Mouse (Mus musculus): ENCODE results near the gene Drd1. TPM values are rescaled to one million over a fixed set of nuclear protein-coding genes. Genes with fewer than 3 reads are reported as not detected.

Drd1 gene
- polyA plus RNA-seq, 1 experiment: 16.2 TPM

DNA sequence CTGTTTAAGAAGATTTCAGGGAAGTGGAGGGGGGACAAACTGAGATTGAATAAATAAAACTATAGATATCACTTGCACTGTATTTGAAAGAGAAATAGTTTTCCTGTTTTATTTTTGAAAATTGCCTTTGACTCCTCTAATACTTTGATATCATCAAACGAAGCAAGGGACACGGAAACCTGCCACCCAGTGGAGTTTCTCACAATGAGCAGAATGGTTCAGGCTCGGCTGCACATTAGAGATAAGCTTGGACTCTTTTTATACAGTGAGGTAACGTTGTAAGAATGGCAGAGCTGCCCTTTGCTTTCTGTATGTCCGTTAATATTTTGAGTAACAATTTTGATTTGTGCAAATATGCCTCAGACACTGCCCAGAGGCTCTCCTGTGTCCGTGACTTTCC lies 36.2 kb upstream of the Drd1 start:
- H3K4me1 ChIP-seq (ENCODE audit: control insufficient read depth, insufficient read depth, low read length): peaks cover 2% of the 10 kb centered on the region; the same call in 1 of the 2 replicates

DNA sequence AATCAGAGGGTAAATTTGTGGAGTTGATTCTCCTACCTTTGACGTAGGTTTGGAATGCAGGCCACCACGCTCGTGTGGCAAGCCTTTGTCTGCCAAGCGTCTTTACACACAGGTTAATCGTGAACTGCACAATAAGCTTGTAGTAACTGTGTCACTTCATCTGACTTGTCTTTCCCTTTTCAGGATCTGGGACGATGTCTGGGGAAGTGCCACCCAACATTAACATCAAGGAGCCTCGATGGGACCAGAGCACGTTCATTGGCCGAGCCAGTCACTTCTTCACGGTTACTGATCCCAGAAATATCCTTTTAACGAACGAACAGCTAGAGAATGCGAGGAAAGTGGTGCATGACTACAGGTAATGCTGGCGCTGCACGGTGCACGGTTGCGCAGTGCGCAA lies 29.8 kb upstream of the Drd1 start:
- Histone ChIP-seq H3K27ac (ENCODE audit: insufficient read depth, low read length) (no peak overlapping the region), H3K4me1 (ENCODE audit: control insufficient read depth, insufficient read depth, low read length) (no peaks in the 10 kb centered on the region), H3K4me3 (ENCODE audit: insufficient read depth, low read length) (no peak overlapping the region)
- TF ChIP-seq POLR2A (IDR thresholded peaks at IDR 0.05; ENCODE audit: extremely low read depth, insufficient read depth, low read length): no peak
- no peak for TF ChIP-seq CTCF (IDR thresholded peaks at IDR 0.05; ENCODE audit: extremely low read depth, insufficient read depth, low read length)

More for the DNA sequence above, 36.2 kb upstream of the Drd1 start:
- no peak overlapping the region for H3K4me3 ChIP-seq (ENCODE audit: insufficient read depth, low read length)
- H3K27ac ChIP-seq (ENCODE audit: insufficient read depth, low read length): no peak overlapping the region
- TF ChIP-seq CTCF (IDR thresholded peaks at IDR 0.05; ENCODE audit: extremely low read depth, insufficient read depth, low read length): no peak
- TF ChIP-seq POLR2A (IDR thresholded peaks at IDR 0.05; ENCODE audit: extremely low read depth, insufficient read depth, low read length): no peak

DNA sequence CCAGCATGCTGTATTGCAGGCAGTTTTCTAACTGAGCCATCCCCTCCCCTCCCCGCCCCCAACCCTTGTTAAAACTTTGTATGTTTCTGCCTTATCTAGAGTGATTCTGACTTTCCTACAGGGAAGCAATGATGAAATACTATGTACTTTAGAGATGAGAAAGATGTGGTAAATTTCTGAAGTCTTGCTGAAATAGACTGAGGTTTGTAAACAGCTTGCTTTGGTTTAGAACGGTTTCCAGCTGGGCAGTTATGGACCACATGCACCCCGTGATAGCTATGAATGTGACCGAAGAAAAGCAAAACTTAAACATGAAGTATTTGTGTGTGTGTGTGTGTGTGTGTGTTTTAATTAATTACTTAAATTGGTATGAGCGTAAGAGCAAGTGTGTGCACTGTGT lies 29.3 kb upstream of the Drd1 start:
- H3K4me3 ChIP-seq (ENCODE audit: insufficient read depth, low read length): no peak overlapping the region
- TF ChIP-seq POLR2A (IDR thresholded peaks at IDR 0.05; ENCODE audit: extremely low read depth, insufficient read depth, low read length): no peak
- TF ChIP-seq CTCF (IDR thresholded peaks at IDR 0.05; ENCODE audit: extremely low read depth, insufficient read depth, low read length): no peak
- H3K4me1 ChIP-seq (ENCODE audit: control insufficient read depth, insufficient read depth, low read length): no peaks in the 10 kb centered on the region
- no peak overlapping the region for H3K27ac ChIP-seq (ENCODE audit: insufficient read depth, low read length)

DNA sequence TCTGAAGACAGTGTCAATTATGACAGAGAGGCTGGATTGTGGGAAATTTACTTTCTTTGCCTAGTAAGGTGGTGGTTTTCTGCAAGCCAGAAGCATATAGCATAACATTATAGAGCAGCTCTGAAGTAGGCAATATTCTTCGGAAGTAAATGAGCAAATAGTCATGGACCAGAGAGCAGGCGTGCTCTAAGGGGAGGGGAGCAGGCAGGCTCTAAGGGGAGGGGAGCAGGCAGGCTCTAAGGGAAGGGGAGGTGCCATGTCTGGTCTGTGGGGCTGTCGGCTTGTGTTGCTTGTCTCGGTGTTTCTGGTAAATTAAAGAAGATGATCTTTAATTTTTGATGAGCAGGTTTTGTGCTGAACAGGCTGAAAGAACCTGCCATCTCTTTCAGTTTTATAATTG lies 28.7 kb upstream of the Drd1 start:
- Histone ChIP-seq H3K4me1 (ENCODE audit: control insufficient read depth, insufficient read depth, low read length) (peaks cover 2% of the 10 kb centered on the region; the same call in 1 of the 2 replicates), H3K4me3 (ENCODE audit: insufficient read depth, low read length) (no peak overlapping the region), H3K27ac (ENCODE audit: insufficient read depth, low read length) (no peak overlapping the region)
- TF ChIP-seq CTCF (IDR thresholded peaks at IDR 0.05; ENCODE audit: extremely low read depth, insufficient read depth, low read length): no peak
- TF ChIP-seq POLR2A (IDR thresholded peaks at IDR 0.05; ENCODE audit: extremely low read depth, insufficient read depth, low read length): no peak

DNA sequence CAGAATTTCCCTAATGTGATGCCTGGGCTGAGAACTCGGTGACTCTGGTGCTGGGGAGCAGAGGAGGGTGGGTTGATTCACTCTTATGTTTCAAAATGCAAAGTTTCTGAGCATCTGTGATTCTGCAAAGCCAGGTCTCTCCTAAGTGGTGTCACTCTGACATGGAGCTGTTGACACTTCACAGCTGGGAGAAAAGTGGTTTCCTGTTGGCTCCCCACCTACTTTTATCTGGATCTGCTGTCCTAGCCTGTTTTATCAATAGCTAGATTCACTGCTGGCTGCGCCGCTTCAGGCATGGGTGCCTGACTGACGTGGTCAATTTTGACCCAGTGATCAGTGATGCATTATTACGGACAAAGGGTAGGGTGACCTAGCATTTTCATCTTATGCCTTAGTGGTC lies 27.4 kb upstream of the Drd1 start:
- Histone ChIP-seq H3K4me1 (ENCODE audit: control insufficient read depth, insufficient read depth, low read length) (peaks cover 2% of the 10 kb centered on the region; the same call in 1 of the 2 replicates), H3K4me3 (ENCODE audit: insufficient read depth, low read length) (no peak overlapping the region), H3K27ac (ENCODE audit: insufficient read depth, low read length) (no peak overlapping the region)
- TF ChIP-seq CTCF (IDR thresholded peaks at IDR 0.05; ENCODE audit: extremely low read depth, insufficient read depth, low read length): no peak
- TF ChIP-seq POLR2A (IDR thresholded peaks at IDR 0.05; ENCODE audit: extremely low read depth, insufficient read depth, low read length): no peak

DNA sequence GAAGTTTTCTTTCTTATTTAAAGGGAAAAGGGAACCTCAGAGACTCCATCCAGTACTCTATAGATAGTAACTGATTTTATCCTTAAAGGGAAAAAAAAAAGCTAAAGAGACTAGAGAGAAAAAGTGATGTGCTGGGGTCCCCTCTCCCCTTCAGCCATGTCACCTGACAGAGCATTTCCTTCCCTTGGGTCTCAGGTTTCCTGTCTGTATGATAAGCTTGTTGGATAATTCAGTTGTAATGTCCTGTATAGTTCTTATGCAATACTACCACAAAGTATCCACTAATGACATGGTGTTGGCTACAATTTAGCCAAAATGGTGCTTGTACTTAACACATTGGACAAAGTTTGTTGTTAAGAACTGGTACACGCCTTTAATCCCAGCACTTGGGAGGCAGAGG lies 25.3 kb upstream of the Drd1 start:
- Histone ChIP-seq H3K4me1 (ENCODE audit: control insufficient read depth, insufficient read depth, low read length) (peaks cover 3% of the 10 kb centered on the region; the same call in 1 of the 2 replicates), H3K4me3 (ENCODE audit: insufficient read depth, low read length) (no peak overlapping the region), H3K27ac (ENCODE audit: insufficient read depth, low read length) (no peak overlapping the region)
- TF ChIP-seq CTCF (IDR thresholded peaks at IDR 0.05; ENCODE audit: extremely low read depth, insufficient read depth, low read length) (no peak), POLR2A (IDR thresholded peaks at IDR 0.05; ENCODE audit: extremely low read depth, insufficient read depth, low read length) (no peak)

DNA sequence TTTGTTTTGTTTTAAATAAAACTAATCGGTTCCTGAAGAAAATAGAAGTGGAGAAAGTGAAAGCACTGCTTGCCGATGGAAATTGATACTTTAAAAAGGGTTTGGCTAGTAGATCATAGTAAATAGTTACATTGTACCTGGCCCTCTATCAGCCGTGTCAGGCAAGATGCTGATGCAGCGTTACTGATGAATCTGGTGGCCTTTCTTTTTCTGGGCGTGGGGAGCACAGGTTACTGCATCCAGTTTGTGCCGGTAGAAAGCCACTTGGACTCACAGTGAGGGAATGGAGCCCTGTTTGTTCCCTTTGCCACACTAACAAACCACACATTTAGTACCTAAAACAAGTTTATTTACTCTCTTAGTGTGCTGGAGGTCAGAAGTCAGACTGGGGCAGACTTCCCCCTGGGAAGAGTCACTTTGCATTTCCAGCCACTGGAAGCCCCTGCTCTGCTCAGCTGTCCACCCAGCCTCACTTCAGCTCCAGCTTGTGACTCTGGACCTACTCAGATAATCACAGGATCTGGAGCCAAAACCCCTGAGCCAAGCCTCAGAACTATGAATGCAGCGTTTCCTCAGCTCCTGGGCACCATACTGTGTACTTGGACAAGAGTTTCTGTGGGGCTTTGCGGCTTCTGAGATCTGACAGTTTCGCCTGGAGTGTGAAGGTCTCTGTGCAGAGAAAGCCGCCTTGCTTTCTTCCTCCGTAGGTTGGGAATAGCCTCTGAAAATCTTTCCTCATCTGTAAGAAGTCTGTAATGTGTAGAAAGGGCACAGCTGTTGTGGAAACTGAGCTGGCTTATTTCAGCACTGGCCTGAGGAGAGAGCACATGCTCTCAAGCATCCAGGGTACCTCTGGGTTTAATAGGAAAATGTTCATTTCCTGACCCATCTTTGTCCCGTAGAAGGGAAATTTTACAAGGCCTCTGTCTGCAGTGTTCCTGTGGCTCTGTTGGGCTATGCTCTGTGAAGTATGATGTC lies 24.6 kb upstream of the Drd1 start:
- no peak for TF ChIP-seq POLR2A (IDR thresholded peaks at IDR 0.05; ENCODE audit: extremely low read depth, insufficient read depth, low read length)
- Histone ChIP-seq H3K27ac (ENCODE audit: insufficient read depth, low read length) (no peak overlapping the region), H3K4me1 (ENCODE audit: control insufficient read depth, insufficient read depth, low read length) (peaks cover 3% of the 10 kb centered on the region; the same call in 1 of the 2 replicates)

DNA sequence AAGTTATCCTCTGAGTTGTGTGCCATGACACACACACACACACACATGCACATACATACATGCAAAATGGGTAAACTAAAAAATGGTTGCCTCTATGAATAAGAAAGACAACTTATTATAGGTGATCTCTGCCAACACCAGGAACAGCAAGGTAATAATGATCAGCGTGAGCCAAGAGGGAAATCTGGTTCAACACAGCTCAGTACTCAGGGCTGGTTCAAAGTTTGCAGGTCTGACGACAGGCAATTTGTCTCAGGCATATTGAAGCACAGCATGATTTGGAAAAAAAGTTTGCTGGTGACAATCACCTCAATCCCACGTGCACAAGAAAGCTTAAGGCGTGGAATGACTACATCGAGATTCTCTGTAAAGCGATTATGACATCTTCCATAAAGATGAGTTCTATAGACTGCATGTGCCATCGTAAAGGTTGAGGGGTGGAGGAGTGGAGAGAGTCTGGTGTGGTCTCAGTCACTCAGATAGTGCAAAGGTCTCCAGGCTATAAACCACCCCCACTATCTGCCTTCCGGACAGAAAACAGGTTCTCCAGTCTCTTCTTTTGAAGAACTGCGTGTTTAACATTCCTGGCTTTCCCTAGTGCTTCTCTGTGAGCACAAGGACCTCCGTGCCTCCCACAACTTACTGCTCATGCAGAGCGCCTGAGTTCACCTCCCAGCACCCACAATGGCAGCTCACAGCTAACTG lies 22.1 kb upstream of the Drd1 start:
- Histone ChIP-seq H3K4me1 (ENCODE audit: control insufficient read depth, insufficient read depth, low read length) (peaks cover 3% of the 10 kb centered on the region; the same call in 1 of the 2 replicates), H3K4me3 (ENCODE audit: insufficient read depth, low read length) (no peak overlapping the region), H3K27ac (ENCODE audit: insufficient read depth, low read length) (no peak overlapping the region)
- TF ChIP-seq CTCF (IDR thresholded peaks at IDR 0.05; ENCODE audit: extremely low read depth, insufficient read depth, low read length) (no peak), POLR2A (IDR thresholded peaks at IDR 0.05; ENCODE audit: extremely low read depth, insufficient read depth, low read length) (no peak)

More for the DNA sequence above, 24.6 kb upstream of the Drd1 start:
- H3K4me3 ChIP-seq (ENCODE audit: insufficient read depth, low read length): no peak overlapping the region

DNA sequence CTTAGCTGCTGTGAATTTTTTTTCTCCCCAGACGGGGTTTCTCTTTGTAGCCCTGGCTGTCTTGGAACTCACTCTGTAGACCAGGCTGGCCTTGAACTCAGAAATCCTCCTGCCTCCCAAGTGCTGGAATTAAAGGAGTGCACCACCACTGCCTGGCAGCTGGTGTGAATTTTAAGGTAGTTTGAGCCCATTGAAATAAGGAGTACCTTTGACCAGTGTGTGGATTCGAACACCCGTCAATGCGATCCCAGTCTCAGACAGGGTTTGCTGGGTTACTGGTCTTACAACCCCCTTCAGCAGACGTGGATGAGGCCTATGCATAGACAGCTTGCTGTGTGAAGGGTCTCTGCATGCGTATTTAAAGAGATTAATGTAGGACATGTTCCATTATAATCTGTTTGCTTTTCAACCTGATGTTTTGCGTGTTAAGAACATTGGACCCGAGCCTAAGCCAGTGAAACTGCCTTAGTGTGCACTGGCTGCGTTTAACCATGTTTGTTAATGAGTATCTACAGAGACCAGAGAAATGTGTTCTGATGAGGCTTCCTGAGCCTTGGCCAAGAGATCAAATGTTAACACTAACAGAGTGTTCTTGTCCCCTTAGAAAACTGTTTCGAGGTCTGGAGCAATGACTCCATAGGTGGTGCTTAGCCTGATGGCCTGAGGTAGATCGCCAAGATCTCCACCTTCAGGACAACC lies 21.4 kb upstream of the Drd1 start:
- TF ChIP-seq POLR2A (IDR thresholded peaks at IDR 0.05; ENCODE audit: extremely low read depth, insufficient read depth, low read length): no peak
- no peak for TF ChIP-seq CTCF (IDR thresholded peaks at IDR 0.05; ENCODE audit: extremely low read depth, insufficient read depth, low read length)
- Histone ChIP-seq H3K4me3 (ENCODE audit: insufficient read depth, low read length) (no peak overlapping the region), H3K27ac (ENCODE audit: insufficient read depth, low read length) (no peak overlapping the region), H3K4me1 (ENCODE audit: control insufficient read depth, insufficient read depth, low read length) (peaks cover 3% of the 10 kb centered on the region; the same call in 1 of the 2 replicates)

Data from cortical plate, adult 2 months (tissue).